Mouse (Mus musculus) neural tube, embryonic 14.5 days (tissue): Measurements from ENCODE around the gene Gas6. TPM values are rescaled to one million over a fixed set of nuclear protein-coding genes. Genes with fewer than 3 reads are reported as not detected.

Source experiments
- ATAC-seq: fragments of 200-750 bp; cut with Nextera tagmentation; 2 replicates; pipeline ENCODE4 v1.8.0; 2017; ENCODE audit warnings: low read depth, mild to moderate bottlenecking, moderate TSS enrichment, moderate library complexity
- H3K27ac ChIP-seq: fragments of 300-500 bp; sonication (generic); 2 replicates; pipeline ENCODE4 v1.5.1; 2014; ENCODE audit warnings: low read depth, mild to moderate bottlenecking, control low read depth, low read length, moderate library complexity, mixed read lengths
- H3K27me3 ChIP-seq: fragments of 300-500 bp; sonication (generic); 2 replicates; pipeline ENCODE4 v1.6.1; 2014; ENCODE audit warnings: low read length; ENCODE audit not compliant: control insufficient read depth, insufficient read depth
- H3K36me3 ChIP-seq: fragments of 300-500 bp; sonication (generic); 2 replicates; pipeline ENCODE4 v1.6.1; 2014; ENCODE audit warnings: low read length, mixed read lengths; ENCODE audit not compliant: control insufficient read depth, insufficient read depth
- H3K4me1 ChIP-seq: fragments of 300-500 bp; sonication (generic); 2 replicates; pipeline ENCODE4 v1.6.1; 2014; ENCODE audit warnings: low read length; ENCODE audit not compliant: control insufficient read depth, insufficient read depth
- H3K4me2 ChIP-seq: fragments of 300-500 bp; sonication (generic); 2 replicates; pipeline ENCODE4 v1.6.1; 2014; ENCODE audit warnings: mild to moderate bottlenecking, low read depth, low read length, control low read depth
- H3K4me3 ChIP-seq: fragments of 300-500 bp; sonication (generic); 2 replicates; pipeline ENCODE4 v1.5.1; 2014; ENCODE audit warnings: low read depth, low read length, control low read depth, mixed read lengths
- H3K9ac ChIP-seq: fragments of 300-500 bp; sonication (generic); replicated peaks from 2 replicates; pipeline ENCODE4 v1.6.1; 2014; ENCODE audit warnings: low read depth, mild to moderate bottlenecking, control low read depth, low read length, mixed read lengths
- H3K9me3 ChIP-seq: fragments of 300-500 bp; sonication (generic); 2 replicates; pipeline ENCODE4 v1.6.1; 2016; ENCODE audit warnings: low read length; ENCODE audit not compliant: control insufficient read depth
- WGBS: fragments of 180-500 bp; shearing (Covaris S2); extraction: QIAGEN DNeasy Blood & Tissue Kit; methylation state at CpG from one replicate; pipeline ENCODE4 v1.1.7; 2014; 5-methylcytosine and 5-hydroxymethylcytosine counted together
- polyA plus RNA-seq: library from polyadenylated mRNA; unstranded; fragments of >200 nt; fragmentation: Nextera tagmentation; extraction: Ambion mirVana; gene quantifications from 2 replicates; pipeline ENCODE4 v1.2.1, GENCODE M21; 2014

The Gas6 gene
- polyA plus RNA-seq, 1 experiment from 2014 or later: 26.6 TPM

DNA sequence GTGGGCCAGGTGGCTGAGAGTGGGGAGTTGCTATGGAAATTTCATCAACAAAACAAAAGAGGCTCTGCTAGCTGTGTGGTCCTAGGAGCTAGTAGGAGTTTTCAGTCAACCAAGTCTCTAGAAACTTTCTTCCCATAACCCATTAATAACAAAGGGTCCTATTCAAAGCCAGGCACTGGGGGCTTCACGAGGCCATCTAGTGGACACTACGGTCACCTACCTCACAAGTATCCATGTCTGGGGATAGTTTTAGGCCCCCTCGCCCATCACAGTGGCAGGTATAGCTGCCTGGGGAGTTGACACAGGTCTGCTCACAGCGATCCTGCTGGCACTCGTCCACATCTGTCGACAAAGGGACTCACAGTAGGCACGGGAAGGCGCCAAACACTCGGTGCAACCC, 18.4 kb downstream of the Gas6 start:
- Histone ChIP-seq H3K4me1 (no peaks in the 10 kb centered on the region), H3K27me3 (no peaks in the 10 kb centered on the region), H3K36me3 (no peaks in the 10 kb centered on the region; the same call in 1 of the 2 replicates), H3K4me2 (no peak overlapping the region), H3K9me3 (no peaks in the 10 kb centered on the region), H3K9ac (no peak overlapping the region), H3K4me3 (no peak overlapping the region), H3K27ac (no peak overlapping the region)
- 58% methylated on average over 9 of the region's 9 CpGs for WGBS
- ATAC-seq: no peak

DNA sequence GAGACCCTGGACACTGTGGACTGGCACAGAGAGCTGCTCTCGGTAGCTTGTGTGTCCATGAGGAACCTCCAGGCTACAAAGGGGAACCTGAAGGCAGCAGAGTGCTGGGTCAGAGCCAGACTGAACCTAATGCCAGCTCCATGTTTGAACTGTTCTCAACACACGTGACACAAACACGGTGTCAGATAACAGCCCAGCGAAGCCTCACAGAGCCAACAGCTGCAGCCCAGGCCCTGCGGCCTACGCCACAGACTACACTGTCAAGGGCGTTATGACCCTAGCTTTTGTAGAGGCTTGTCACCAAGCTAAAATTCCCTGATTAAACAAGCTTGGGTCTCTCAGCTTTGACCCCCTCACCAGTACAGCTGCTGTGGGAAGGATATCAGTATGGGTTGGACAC, 22.0 kb downstream of the Gas6 start:
- no peaks in the 10 kb centered on the region for H3K9me3 ChIP-seq
- 83% methylated on average over 7 of the region's 7 CpGs for WGBS
- no peak overlapping the region for H3K4me2 ChIP-seq
- no peaks in the 10 kb centered on the region for H3K36me3 ChIP-seq
- no peak overlapping the region for H3K4me3 ChIP-seq
- H3K27me3 ChIP-seq: no peaks in the 10 kb centered on the region
- H3K27ac ChIP-seq: no peak overlapping the region
- ATAC-seq: no peak
- H3K4me1 ChIP-seq: no peaks in the 10 kb centered on the region
- no peak overlapping the region for H3K9ac ChIP-seq

DNA sequence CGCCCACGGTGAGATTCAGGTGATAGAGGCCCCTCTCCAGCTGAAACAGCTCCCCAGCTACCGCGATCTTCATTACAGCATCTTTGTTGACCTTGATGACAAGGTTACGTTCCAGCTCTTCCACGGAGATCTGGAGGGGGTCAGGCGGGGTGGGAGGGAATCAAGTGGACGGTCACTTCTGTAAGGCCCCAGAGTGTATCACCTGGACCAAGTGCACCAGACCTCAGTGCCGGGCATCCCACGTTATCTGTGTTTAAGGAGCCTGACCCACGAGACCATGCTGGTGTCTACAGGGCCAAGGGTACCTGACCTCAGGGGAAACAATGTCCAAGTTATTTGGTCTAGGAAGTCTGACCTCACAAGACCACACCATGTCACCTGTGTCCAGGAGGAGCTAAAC, 22.8 kb downstream of the Gas6 start:
- no peak overlapping the region for H3K27ac ChIP-seq
- H3K9ac ChIP-seq: no peak overlapping the region
- no peaks in the 10 kb centered on the region for H3K4me1 ChIP-seq
- H3K27me3 ChIP-seq: no peaks in the 10 kb centered on the region
- no peak overlapping the region for H3K4me2 ChIP-seq
- no peak overlapping the region for H3K4me3 ChIP-seq
- no peaks in the 10 kb centered on the region for H3K36me3 ChIP-seq
- 90% methylated on average over 11 of the region's 11 CpGs for whole genome bisulfite sequencing
- H3K9me3 ChIP-seq: no peaks in the 10 kb centered on the region
- ATAC-seq: no peak

DNA sequence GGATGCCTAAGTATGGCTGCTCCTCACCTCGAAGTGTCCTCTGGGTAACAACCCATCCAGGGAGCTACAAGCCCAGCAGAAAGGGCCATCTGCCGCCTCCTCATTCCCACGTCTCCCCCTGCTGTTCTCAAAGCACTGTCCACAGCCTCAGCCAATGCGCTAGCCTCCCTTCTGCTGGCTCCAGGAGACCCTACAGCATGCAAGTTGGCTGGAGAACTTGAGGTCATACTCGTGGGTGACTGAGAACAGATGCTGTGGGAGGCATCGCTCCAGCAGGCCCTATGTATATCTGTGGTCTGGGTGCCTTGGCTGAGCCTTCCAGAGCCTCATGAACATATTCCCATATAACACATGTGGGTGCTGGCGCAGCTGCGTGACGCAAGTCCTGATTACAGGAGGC, 25.6 kb downstream of the Gas6 start:
- no peak for ATAC-seq
- Histone ChIP-seq H3K4me1 (no peaks in the 10 kb centered on the region), H3K27me3 (no peaks in the 10 kb centered on the region), H3K27ac (no peak overlapping the region), H3K36me3 (no peaks in the 10 kb centered on the region), H3K4me2 (no peak overlapping the region), H3K9ac (no peak overlapping the region), H3K9me3 (no peaks in the 10 kb centered on the region), H3K4me3 (no peak overlapping the region)
- WGBS: 69% methylated on average over 9 of the region's 9 CpGs

DNA sequence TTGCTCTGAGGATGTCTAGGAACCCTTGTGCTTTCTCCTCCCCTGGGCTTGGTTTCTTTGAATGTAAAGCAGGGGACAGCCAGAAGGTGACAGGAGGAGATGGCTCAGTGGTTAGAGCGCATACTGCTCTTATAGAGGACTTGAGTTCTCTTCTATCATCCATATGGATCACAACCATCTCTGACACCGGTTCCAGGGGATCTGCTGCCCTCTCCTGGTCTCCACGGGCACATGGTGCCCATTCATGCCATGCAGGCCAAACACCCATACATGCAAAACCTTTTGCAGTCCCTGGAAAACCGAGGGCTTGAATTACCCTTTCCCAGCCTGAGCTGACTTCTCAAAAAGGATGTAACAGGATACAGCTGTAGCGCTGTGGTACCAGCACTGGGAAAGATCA, 27.3 kb downstream of the Gas6 start:
- ATAC-seq: no peak
- Histone ChIP-seq H3K27ac (no peak overlapping the region), H3K36me3 (no peaks in the 10 kb centered on the region), H3K9ac (no peak overlapping the region), H3K9me3 (no peaks in the 10 kb centered on the region), H3K4me3 (no peak overlapping the region), H3K4me2 (no peak overlapping the region), H3K4me1 (no peaks in the 10 kb centered on the region), H3K27me3 (no peaks in the 10 kb centered on the region)
- WGBS: 66% methylated on average over 5 of the region's 5 CpGs

DNA sequence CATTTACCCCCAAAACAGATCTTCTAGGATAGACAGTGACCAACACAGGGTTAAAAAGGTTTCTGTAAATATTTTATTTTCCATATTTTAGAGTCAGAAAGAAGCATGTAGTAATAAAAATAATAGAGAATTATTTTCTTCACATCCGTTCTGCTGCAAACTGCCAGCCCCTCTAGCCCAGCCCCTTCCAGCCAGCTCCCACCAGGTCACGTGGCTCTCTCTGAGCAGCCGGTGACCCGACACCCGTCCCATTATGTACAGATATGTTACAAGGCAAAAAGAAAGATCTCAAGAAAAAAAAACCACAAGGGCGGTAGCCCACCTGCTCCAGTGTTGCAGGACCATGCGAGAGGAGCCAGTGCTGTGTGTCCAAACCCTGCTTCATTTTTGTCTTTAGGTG, 29.0 kb downstream of the Gas6 start:
- H3K4me3 ChIP-seq: no peak overlapping the region
- no peaks in the 10 kb centered on the region for H3K36me3 ChIP-seq
- no peaks in the 10 kb centered on the region for H3K9me3 ChIP-seq
- 74% methylated on average over 7 of the region's 7 CpGs for WGBS
- no peaks in the 10 kb centered on the region for H3K4me1 ChIP-seq
- H3K27ac ChIP-seq: no peak overlapping the region
- H3K4me2 ChIP-seq: no peak overlapping the region
- no peak for ATAC-seq
- H3K9ac ChIP-seq: no peak overlapping the region
- no peaks in the 10 kb centered on the region for H3K27me3 ChIP-seq

DNA sequence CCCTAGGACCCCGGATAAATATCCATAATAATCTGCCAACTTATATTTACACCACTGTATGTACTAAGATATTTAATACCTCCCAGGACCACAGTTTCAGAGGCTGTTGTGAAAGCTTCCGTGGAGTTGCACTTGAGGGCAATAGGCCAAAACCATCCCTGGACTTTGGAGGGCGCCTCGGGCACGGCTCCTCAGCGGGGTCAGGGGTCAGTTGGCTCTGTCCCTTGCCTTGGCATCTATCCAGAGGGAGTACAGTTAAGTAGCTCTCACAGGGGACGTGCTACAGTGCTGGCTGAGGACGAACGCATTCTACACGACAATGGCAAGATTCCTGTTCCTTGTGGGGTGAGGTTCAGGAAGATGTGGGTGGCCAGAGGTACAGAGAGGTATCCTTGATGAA, 31.9 kb downstream of the Gas6 start:
- H3K4me1 ChIP-seq: no peaks in the 10 kb centered on the region
- no peaks in the 10 kb centered on the region for H3K27me3 ChIP-seq
- H3K27ac ChIP-seq: no peak overlapping the region
- H3K36me3 ChIP-seq: no peaks in the 10 kb centered on the region
- no peaks in the 10 kb centered on the region for H3K9me3 ChIP-seq
- no peak overlapping the region for H3K9ac ChIP-seq
- 78% methylated on average over 10 of the region's 10 CpGs for WGBS
- no peak for ATAC-seq
- no peak overlapping the region for H3K4me2 ChIP-seq
- H3K4me3 ChIP-seq: no peak overlapping the region

DNA sequence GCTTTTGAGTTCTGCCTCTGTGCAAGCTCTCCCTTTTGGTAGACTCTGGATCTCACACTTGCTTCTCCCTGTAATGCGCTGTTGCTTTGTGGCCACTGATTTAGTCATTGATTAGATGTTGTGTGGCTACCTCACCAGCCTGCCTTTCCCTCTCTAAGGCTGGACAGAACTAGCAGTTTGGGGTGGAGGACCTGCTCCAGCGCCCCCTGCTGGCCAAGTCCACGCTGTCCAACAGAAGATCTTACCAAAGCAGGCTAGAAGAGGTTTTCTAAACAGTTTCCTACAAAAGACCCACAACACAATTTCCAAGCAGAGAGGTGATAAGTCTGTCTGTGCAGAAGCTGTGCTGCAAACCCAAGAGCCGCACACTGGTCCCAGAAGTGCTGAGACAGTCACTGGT, 32.4 kb downstream of the Gas6 start:
- Histone ChIP-seq H3K27me3 (no peaks in the 10 kb centered on the region), H3K27ac (no peak overlapping the region), H3K4me2 (no peak overlapping the region), H3K4me1 (no peaks in the 10 kb centered on the region), H3K36me3 (no peaks in the 10 kb centered on the region), H3K9me3 (no peaks in the 10 kb centered on the region), H3K4me3 (no peak overlapping the region), H3K9ac (no peak overlapping the region)
- WGBS: 39% methylated on average over 4 of the region's 4 CpGs
- ATAC-seq: no peak

DNA sequence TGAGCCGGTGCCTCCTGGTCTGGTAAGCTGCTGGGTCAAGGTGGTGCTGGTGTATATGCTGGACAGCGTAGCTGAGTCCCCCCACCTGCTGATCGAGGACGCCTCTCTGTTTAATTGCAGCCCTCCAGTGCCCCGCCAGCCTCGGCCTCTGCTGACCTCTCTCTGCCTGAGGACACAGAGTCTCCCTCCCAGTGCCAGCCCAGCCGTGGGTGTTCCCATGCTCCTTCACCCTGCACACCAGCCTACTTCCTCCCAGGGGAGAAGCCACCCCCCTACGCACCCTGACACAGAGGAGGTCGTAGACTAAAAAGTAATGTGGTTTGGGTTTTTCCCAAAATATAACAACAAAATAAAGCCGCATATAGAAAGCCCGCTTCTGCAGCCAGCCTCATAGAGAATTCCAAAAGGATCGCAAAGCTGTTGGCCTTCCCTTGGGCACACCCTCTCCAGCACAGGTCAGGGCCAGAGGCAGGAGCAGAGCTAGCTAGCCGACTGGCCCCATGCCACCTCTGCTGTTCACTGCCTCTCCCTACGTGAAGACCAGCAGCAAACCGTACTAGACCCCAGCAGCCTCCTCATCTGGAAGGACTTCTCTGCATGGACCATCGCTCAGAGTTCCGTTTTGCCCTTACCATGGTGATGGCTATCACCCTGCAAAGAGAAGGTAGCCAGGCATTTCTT, 33.1 kb downstream of the Gas6 start:
- Histone ChIP-seq H3K4me1 (no peaks in the 10 kb centered on the region), H3K4me3 (no peak overlapping the region), H3K9ac (no peak overlapping the region), H3K4me2 (no peak overlapping the region), H3K36me3 (no peaks in the 10 kb centered on the region), H3K9me3 (no peaks in the 10 kb centered on the region), H3K27ac (no peak overlapping the region), H3K27me3 (no peaks in the 10 kb centered on the region)
- 79% methylated on average over 17 of the region's 17 CpGs for WGBS
- ATAC-seq: no peak
